Mouse (Mus musculus): ENCODE data around the gene Atad3a. TPM values are rescaled to one million over a fixed set of nuclear protein-coding genes. Genes with fewer than 3 reads are reported as not detected.

The Atad3a gene
- polyA plus RNA-seq, 1 experiment from 2014 or later = 26.1 TPM

- Histone ChIP-seq H3K27ac (ENCODE audit: low read length) (no peak overlapping the region), H3K4me1 (ENCODE audit: insufficient read depth, low read depth, low read length) (peaks cover 10% of the 10 kb centered on the region), H3K4me3 (ENCODE audit: low read depth, low read length) (no peak overlapping the region), H3K9me3 (ENCODE audit: low read length) (no peaks in the 10 kb centered on the region), H3K4me2 (replicated peaks; ENCODE audit: low read depth, low read length) (no peak overlapping the region), H3K9ac (replicated peaks; ENCODE audit: low read depth) (no peak overlapping the region), H3K27me3 (replicated peaks; ENCODE audit: insufficient read depth, low read length) (no peaks in the 10 kb centered on the region), H3K36me3 (ENCODE audit: insufficient read depth, low read length) (no peaks in the 10 kb centered on the region)
- 73% methylated on average over 3 of the region's 3 CpGs for WGBS
- ATAC-seq = no peak
- no peak for TF ChIP-seq EP300 (IDR thresholded peaks at IDR 0.05)
- TF ChIP-seq CTCF (IDR thresholded peaks at IDR 0.05) = no peak
- DNase-seq (ENCODE audit: low spot score) = no peak
These were observed 1.5 kb upstream of the Atad3a start for GRCm38 (mm10) chr4:155762357-155762756.

GRCm38 (mm10) chr4:155761356-155762099, 635 bp upstream of the Atad3a start:
- DNase-seq (ENCODE audit: low spot score) (no peak), ATAC-seq (no peak)

GRCm38 (mm10) chr4:155759862-155760612, 856 bp downstream of the Atad3a start:
- Histone ChIP-seq H3K36me3 (ENCODE audit: insufficient read depth, low read length) (peaks cover 9% of the 10 kb centered on the region; the same call in 1 of the 2 replicates), H3K4me1 (ENCODE audit: insufficient read depth, low read depth, low read length) (peaks cover 10% of the 10 kb centered on the region), H3K9me3 (ENCODE audit: low read length) (no peaks in the 10 kb centered on the region), H3K4me2 (replicated peaks; ENCODE audit: low read depth, low read length) (peak overlapping the region; percentile 94), H3K27ac (ENCODE audit: low read length) (no peak overlapping the region), H3K9ac (replicated peaks; ENCODE audit: low read depth) (peak overlapping the region; percentile 60), H3K27me3 (replicated peaks; ENCODE audit: insufficient read depth, low read length) (no peaks in the 10 kb centered on the region), H3K4me3 (ENCODE audit: low read depth, low read length) (peak overlapping the region; percentile 67)
- ATAC-seq = no peak
- TF ChIP-seq EP300 (IDR thresholded peaks at IDR 0.05) (no peak), CTCF (IDR thresholded peaks at IDR 0.05) (peak; percentile 53)
- peak; percentile 52 for DNase-seq (ENCODE audit: low spot score)
- WGBS = 1% methylated on average over 10 of the region's 10 CpGs

More at GRCm38 (mm10) chr4:155761356-155762099, 635 bp upstream of the Atad3a start:
- no peaks in the 10 kb centered on the region for H3K9me3 ChIP-seq (ENCODE audit: low read length)
- no peaks in the 10 kb centered on the region for H3K27me3 ChIP-seq (replicated peaks; ENCODE audit: insufficient read depth, low read length)
- peak overlapping the region; percentile 64 for H3K9ac ChIP-seq (replicated peaks; ENCODE audit: low read depth)
- no peak for TF ChIP-seq EP300 (IDR thresholded peaks at IDR 0.05)
- TF ChIP-seq CTCF (IDR thresholded peaks at IDR 0.05) = no peak
- peak overlapping the region; percentile 67 for H3K4me3 ChIP-seq (ENCODE audit: low read depth, low read length)
- peaks cover 10% of the 10 kb centered on the region for H3K4me1 ChIP-seq (ENCODE audit: insufficient read depth, low read depth, low read length)
- H3K4me2 ChIP-seq (replicated peaks; ENCODE audit: low read depth, low read length) = peak overlapping the region; percentile 88
- no peaks in the 10 kb centered on the region for H3K36me3 ChIP-seq (ENCODE audit: insufficient read depth, low read length)
- 2% methylated on average over 28 of the region's 28 CpGs for WGBS
- H3K27ac ChIP-seq (ENCODE audit: low read length) = peak overlapping the region; percentile 27; the same call in 1 of the 2 replicates

GRCm38 (mm10) chr4:155757011-155757410, 3.9 kb downstream of the Atad3a start:
- no peak for DNase-seq (ENCODE audit: low spot score)
- Histone ChIP-seq H3K9me3 (ENCODE audit: low read length) (no peaks in the 10 kb centered on the region), H3K27me3 (replicated peaks; ENCODE audit: insufficient read depth, low read length) (no peaks in the 10 kb centered on the region), H3K4me1 (ENCODE audit: insufficient read depth, low read depth, low read length) (peaks cover 10% of the 10 kb centered on the region), H3K27ac (ENCODE audit: low read length) (no peak overlapping the region), H3K4me3 (ENCODE audit: low read depth, low read length) (no peak overlapping the region), H3K4me2 (replicated peaks; ENCODE audit: low read depth, low read length) (no peak overlapping the region), H3K36me3 (ENCODE audit: insufficient read depth, low read length) (peaks cover 20% of the 10 kb centered on the region; the same call in 1 of the 2 replicates), H3K9ac (replicated peaks; ENCODE audit: low read depth) (no peak overlapping the region)
- WGBS = 91% methylated on average over 12 of the region's 12 CpGs
- TF ChIP-seq EP300 (IDR thresholded peaks at IDR 0.05) (no peak), CTCF (IDR thresholded peaks at IDR 0.05) (no peak)
- ATAC-seq = no peak

GRCm38 (mm10) chr4:155746575-155747490, 14.1 kb downstream of the Atad3a start:
- DNase-seq (ENCODE audit: low spot score) (no peak), ATAC-seq (no peak)
- Histone ChIP-seq H3K9ac (replicated peaks; ENCODE audit: low read depth) (no peak overlapping the region), H3K27me3 (replicated peaks; ENCODE audit: insufficient read depth, low read length) (no peaks in the 10 kb centered on the region), H3K9me3 (ENCODE audit: low read length) (no peaks in the 10 kb centered on the region), H3K27ac (ENCODE audit: low read length) (no peak overlapping the region), H3K4me1 (ENCODE audit: insufficient read depth, low read depth, low read length) (no peaks in the 10 kb centered on the region), H3K36me3 (ENCODE audit: insufficient read depth, low read length) (peaks cover 37% of the 10 kb centered on the region; the same call in 1 of the 2 replicates), H3K4me3 (ENCODE audit: low read depth, low read length) (no peak overlapping the region), H3K4me2 (replicated peaks; ENCODE audit: low read depth, low read length) (no peak overlapping the region)
- WGBS = 89% methylated on average over 17 of the region's 17 CpGs
- TF ChIP-seq EP300 (IDR thresholded peaks at IDR 0.05) (no peak), CTCF (IDR thresholded peaks at IDR 0.05) (no peak)

Measured in lung, postnatal 0 days (tissue).